Mouse (Mus musculus) liver, adult (tissue): ENCODE results near the gene Gm49383.

Experiments
- GATA4 ChIP-seq: IDR thresholded peaks from 2 replicates; pipeline ENCODE4 v1.6.1; 2014; ENCODE audit warnings: mild to moderate bottlenecking, low read length; ENCODE audit not compliant: insufficient replicate concordance

Gm49383 gene

GRCm38 (mm10) chr12:69150049-69150448, 46.9 kb downstream of the Gm49383 start:
- no peak for TF ChIP-seq GATA4

GRCm38 (mm10) chr12:69147166-69147735, 49.7 kb downstream of the Gm49383 start:
- TF ChIP-seq GATA4 = no peak

- no peak for TF ChIP-seq GATA4
These were observed 53.4 kb downstream of the Gm49383 start for GRCm38 (mm10) chr12:69143460-69143859.

- no peak for TF ChIP-seq GATA4
These were observed 57.1 kb downstream of the Gm49383 start for GRCm38 (mm10) chr12:69139841-69140240.

- no peak for TF ChIP-seq GATA4
These were observed 57.7 kb downstream of the Gm49383 start for GRCm38 (mm10) chr12:69139201-69139600.
